Mouse (Mus musculus): ENCODE results near the gene Arid5b.

Gene Arid5b

DNA sequence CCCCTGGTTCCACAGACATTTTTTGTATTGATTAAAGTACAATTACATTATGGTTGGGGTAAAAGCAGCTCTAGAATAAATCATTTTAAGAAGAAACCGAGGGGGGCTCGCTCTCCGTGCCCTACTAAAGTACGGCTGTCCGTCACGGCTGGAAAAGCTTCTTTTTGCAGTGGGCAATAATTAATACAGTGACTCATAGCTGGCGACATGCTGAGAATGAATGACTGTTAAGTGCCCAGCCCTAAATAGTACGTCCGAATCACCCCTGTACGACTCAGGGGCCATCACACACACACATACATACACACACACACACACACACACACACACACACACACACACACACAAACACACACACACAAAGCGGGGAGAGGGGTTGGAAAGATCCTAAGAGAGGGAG lies 75.2 kb downstream of the Arid5b start:
- DNase-seq (ENCODE audit: low read depth in 1 of 2, low spot score in 2 of 2): no peak

DNA sequence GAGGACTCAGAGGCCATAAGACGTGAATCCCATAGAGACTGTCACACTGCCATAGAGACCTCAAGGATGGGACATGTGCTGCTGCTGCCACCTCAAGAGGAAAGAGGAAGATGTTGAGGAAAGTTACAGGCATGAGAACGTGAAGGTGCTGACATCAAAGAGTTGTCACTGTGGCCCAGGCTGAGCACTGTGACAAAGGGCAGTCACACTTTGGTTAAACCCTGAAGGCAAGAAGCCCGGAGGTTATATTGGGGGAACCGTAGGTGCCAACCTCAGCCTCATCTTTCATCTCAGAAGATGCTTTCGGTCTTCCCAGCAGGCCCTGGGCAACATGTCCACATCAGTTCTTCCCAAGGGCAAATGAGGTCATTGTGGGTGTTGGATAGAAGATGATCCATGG lies 79.1 kb downstream of the Arid5b start:
- no peak for DNase-seq (ENCODE audit: low read depth in 1 of 2, low spot score in 2 of 2)

DNA sequence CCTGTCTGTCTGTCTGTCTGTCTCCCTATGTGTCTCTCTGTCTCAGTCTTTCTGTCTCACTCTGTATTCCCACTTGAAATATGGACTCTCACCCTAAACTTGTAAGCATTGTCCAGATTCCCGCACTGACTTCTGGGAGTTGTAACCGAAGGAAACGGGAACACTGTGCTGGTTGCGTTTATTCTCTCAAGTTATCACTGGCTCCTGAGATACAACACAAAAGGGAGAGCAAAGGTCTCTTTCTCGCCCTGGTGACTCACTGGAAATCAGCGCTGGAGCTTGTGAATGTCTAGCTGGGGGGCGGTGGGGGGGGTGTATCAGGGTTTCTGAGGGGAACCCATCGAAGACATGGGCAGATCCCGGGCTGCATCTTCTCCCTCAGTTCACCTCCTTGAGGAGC lies 82.2 kb downstream of the Arid5b start:
- no peak for DNase-seq (ENCODE audit: low read depth in 1 of 2, low spot score in 2 of 2)

DNA sequence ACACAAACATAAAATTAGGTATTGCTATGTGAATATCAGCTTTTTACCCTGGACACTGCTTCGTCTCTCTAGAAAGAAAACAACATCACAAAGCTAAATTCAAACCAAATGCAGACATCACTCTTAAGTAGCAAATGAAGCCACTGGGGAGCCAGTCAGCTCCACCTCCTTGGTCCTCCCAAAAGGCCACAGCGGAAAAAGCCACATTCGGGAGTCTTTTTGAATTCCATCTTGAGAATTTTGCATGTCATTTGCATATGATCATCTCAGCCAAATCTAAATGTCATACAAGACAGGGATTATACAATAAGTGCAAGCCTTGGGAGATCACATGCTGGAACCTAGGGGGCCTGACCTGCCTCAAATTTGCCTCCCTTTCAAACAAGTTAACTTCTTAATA lies 85.0 kb downstream of the Arid5b start:
- no peak for DNase-seq (ENCODE audit: low read depth in 1 of 2, low spot score in 2 of 2)

DNA sequence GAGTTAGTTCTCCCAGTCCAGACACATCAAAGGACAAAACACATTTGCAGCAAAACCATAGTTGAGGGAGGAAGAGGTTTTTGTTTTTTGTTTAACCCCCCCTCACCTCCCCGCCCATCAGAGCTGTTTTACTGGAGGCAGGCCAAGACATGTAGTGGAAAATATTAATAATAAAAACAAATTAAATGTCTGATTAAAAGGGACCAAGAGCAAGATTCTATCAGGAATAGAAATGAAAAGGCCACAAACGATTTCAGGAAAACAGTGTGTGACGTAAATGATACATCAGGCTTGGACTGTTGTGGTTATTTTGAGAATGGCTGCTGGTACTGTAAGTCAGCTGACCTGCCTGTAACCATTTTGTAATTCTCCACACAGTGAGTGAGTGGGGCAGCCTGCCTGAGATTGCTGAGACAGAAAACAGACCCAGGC lies 85.7 kb downstream of the Arid5b start:
- DNase-seq (ENCODE audit: low read depth in 1 of 2, low spot score in 2 of 2): no peak

DNA sequence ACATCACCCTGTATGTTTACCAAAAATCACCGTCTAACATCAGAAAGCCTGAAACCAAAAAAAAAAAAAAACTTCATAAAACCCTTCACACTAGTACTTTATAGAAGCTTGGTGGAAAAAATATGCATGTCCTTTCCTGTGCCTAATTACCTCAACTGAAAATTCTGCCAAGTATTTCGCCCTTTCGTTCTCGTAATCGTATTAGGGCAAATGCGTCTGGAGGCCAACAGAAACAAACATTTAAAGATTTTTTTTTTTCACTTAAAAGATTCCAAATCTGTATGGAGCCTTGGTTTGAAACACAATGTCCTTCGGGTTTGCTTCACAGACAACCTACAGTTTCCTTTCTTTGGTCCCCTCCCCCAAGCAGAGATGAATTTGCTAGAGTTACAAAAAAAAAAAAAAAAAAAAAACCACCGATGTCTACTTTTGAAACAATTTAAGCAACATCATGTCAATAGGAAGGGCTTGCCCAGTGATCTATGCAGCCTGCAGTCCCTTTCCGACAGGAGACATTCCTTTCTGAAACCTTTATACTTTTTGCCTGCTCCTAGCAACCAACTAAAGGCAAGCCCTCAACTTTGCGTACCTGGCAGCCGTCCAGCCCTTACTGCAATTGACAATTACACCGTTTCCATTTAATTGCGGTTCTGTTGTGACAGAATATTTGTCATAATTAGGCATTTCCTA lies 86.7 kb downstream of the Arid5b start:
- no peak for DNase-seq (ENCODE audit: low read depth in 1 of 2, low spot score in 2 of 2)

DNA sequence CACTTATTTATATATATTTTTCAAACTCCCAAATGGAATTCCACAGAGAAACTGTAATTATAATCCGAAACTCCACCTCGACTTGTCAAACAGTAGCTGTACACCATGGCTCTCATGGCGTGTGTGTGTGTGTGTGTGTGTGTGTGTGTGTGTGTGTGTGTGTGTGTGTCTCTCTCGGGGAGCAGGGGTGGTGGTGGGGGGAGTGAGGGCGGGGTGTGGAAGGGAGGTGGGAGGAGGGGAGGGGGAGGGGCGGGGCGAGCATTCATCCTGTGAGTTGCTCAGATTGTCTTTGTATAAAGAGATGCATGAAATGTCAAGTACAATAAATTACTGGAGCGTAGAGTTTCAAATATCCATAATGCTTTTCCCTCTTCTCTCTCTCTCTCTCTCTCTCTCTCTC lies 87.4 kb downstream of the Arid5b start:
- no peak for DNase-seq (ENCODE audit: low read depth in 1 of 2, low spot score in 2 of 2)

DNA sequence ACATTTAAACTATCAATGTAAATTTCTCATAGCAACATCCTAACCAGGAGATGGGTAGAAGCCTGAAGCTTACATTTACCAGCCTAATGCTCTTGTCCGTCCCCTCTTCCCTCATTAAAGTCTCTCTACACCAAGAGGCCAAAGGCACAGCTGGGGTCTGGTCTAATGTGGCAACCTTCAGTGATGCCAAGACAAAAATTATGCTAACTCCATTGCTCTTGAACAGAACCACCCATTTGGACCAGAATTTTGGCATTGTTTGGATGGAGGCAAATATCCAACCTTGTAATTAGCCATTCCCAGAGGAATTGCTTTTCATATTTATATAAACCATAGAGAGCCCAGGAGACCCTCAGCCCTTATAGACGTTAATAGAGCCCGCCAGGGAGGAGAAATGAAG lies 88.7 kb downstream of the Arid5b start:
- no peak for DNase-seq (ENCODE audit: low read depth in 1 of 2, low spot score in 2 of 2)

DNA sequence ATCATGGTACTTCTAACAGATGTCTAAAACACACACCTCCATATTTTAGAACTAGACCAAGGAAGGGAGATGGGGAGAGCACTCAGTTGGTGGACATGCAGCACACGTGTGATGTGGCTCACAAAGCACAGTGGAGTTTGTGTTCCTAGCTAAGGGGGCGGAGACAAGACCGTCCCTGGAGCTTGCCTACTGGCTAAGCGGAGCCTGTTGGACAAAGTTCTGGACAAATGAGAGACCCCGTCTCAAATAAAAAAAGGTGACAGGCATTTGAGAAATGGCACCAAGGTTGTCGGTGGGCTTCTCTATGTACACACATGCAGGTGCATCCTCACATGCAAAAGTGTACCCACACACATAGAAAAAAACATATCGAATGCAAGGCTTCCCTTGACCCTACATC lies 95.4 kb downstream of the Arid5b start:
- DNase-seq (ENCODE audit: low read depth in 1 of 2, low spot score in 2 of 2): no peak

DNA sequence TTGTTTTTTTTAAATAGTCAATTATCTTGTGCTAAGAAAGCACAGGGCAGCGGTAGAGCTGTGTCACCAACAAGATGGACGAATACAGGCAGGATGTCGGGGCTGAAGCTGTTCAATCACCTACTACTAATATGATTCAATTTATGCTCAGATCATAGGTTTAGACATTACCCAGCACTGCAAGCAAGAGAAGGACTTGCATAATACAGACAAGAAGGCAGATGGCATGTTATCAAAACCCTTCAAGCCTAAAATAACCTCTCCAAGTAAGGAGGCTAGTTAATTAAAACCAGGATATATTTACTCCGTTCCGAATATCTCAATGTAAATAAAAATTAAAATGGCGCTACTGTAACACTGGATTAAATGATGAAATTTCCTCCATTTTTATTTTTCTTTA lies 96.3 kb downstream of the Arid5b start:
- DNase-seq (ENCODE audit: low read depth in 1 of 2, low spot score in 2 of 2): no peak

DNA sequence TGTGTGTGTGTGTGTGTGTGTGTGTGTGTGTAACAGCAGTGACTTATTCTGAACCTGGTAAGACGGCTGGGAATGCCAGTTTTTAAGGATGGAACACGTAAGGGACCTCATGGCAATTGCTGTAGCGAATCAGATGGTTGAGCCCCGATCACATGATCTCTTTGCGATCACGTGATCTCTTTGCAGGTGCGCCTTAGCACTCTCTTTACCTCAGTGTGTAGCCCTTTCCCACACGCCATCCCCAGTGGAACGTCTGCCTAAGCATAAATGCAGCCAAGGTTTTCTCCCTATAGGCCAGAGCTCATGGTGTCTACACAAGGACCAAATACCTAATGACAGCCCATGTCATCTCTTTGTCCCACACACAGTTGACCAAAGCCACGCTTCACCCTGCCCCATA lies 97.4 kb downstream of the Arid5b start:
- DNase-seq (ENCODE audit: low read depth in 1 of 2, low spot score in 2 of 2): no peak

DNA sequence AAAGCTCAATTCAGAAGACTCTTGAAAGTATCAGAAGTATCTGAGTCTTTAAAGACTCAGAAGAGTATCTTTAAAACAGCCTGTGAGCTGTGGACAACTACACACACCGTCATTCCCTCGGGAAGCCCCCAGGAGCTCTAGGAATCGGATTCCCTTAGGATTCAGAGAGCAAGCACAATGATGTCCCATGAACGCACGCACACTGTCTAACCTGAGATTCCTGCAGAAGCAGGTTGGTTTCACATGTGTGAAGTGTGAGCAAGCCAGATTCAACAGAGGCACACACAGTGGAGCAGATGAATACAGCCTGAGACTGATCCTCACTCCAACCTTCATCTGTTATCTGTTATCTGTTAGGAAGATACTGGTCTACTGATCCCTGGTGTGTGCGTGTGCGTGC lies 97.8 kb downstream of the Arid5b start:
- no peak for DNase-seq (ENCODE audit: low read depth in 1 of 2, low spot score in 2 of 2)

DNA sequence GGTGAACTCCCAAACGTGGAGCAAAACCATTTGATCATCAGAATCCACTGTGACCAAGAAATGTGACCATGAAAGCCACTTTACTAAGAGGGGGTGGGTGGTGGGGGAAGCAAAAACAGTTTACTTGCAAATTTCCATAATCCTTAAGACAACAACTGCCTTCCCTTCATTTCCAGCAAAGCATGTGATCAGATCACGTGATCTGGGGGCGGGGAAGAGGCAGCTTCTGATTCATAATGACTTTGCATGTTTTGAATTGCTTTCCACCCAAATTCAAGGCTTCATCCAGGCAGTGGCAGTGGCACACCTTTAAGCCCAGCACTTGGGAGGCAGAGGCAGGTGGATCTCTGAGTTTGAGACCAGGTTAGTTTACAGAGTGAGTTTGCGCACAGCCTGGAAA lies 98.4 kb downstream of the Arid5b start:
- DNase-seq (ENCODE audit: low read depth in 1 of 2, low spot score in 2 of 2): no peak

DNA sequence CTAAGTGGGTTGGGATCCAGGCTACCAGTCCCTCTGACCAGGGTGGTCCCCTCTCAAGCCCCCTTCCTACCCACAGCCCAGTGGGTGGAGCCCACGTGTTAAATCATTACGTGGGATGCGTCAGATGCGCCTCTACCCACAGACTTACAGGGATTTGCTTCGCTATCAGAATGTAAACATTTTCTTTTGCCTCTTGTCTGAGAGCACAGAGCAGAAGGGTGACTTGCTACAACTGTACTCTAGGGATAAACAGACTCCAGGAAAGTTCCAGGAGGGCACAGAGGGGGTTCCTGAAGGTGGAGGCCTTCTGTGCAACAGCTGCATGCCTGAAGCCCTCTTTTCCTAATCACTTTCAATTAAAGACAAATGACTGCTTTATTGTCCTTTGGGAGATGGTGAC lies 98.8 kb downstream of the Arid5b start:
- no peak for DNase-seq (ENCODE audit: low read depth in 1 of 2, low spot score in 2 of 2)

DNA sequence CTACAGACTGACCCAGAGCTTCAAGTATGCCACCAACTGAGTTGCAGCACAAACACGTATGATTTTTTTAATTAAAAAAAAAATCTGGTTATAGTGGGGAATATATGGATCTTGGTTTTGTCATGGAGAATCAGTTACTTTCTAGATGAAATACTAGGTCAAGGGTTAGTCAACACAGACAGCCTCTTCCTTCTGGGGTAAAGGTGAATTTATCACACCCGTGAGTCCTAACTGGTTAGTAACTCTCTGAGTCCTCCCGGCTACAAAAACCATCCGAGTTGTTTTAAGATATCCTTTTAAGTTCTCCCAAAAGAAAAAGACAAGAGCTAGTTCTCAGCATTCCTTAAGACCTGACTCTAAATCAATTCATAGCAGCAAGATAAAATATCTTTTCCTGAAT lies 99.2 kb downstream of the Arid5b start:
- DNase-seq (ENCODE audit: low read depth in 1 of 2, low spot score in 2 of 2): no peak

DNA sequence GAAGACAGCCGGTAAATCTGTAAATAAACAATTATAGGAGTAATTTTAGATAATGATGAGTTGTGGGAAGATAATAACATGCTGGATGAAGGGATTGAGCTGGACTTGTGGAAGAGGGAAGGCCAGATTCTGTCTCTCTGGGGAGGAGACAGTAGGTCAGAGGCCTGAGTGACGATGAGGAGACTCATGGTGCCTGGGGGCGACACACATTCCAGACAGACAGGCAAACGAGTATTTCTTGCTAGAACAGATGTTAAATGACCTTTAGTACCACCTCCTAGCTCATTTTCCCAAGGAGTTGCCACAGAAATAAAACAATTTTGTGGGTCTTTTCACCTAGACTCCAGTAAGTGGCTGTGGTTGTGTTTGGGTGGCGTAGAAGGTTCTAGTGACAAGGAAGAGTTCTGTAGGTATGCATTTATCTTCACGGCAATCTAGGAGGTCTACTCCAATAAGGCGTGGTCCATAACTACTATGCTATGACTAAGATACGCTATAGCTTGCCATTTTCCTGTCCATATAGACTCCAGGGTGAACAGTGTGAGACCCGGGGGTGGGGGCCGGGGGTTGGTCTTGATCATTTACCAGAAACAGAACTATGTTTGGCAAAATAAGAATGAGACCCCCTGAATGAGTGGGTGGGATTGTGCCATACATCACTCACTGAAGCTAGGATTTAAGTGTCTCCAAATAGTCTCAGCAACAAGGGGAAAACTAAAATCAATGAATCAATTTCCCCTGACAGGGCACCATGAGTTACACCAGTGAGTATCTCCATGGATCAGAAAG lies 100.6 kb downstream of the Arid5b start:
- DNase-seq (ENCODE audit: low read depth in 1 of 2, low spot score in 2 of 2): no peak

DNA sequence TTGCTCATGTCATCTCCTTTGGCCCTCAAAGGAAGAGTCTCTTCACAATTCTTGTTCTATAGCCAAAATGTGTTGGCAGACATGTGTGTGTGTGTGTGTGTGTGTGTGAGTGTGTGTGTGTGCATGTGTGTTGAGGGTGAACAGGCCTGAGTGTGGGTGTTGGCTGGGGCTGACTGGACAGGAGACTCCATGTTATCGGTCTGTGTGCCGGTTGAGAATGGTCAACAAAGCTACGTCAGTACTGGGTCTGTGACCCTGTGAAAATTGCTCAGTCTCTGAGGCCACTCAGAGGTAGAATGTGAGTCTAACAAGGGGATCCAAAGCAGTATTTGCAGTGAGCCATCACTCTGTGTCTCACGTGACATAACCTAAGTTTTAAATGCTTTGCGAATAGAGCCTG lies 102.7 kb downstream of the Arid5b start:
- no peak for DNase-seq (ENCODE audit: low read depth in 1 of 2, low spot score in 2 of 2)

DNA sequence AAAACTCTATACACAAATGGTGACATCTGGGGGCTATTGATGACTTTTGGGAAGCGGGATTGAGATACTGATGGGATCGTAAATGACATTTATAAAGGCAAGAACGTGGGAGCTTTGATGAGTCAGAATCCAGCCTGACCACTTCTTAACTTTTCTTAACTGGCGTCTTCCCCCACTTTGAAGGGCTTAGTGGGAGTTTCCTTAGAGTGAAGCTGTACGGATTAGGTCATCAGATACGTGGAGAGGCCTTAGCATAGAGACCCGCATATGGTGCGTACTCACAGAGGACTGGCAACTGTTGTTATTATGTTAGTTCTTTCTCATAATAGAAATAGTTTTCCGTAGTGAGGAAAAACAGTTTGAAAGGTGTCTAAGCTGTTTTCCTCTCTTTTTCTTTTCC lies 104.9 kb downstream of the Arid5b start:
- DNase-seq (ENCODE audit: low read depth in 1 of 2, low spot score in 2 of 2): no peak

DNA sequence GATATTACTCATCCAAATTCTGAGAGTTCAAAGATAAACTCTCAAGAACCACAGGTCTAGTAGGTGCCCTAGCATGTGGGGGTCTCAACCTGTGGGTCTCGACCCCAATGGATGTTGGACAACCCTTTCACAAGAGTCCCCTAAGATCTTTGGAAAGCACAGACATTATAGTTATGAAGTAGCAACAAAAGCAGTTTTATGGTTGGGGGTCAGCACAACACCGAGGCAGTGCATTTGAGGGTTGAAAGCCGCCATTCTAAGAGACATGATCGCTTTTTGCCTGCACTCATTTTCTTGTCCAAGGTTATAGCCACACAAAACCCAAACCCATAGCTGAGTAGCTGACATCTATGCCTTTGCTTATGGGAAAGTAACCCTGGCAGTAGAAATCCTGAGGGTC lies 105.6 kb downstream of the Arid5b start:
- no peak for DNase-seq (ENCODE audit: low read depth in 1 of 2, low spot score in 2 of 2)

DNA sequence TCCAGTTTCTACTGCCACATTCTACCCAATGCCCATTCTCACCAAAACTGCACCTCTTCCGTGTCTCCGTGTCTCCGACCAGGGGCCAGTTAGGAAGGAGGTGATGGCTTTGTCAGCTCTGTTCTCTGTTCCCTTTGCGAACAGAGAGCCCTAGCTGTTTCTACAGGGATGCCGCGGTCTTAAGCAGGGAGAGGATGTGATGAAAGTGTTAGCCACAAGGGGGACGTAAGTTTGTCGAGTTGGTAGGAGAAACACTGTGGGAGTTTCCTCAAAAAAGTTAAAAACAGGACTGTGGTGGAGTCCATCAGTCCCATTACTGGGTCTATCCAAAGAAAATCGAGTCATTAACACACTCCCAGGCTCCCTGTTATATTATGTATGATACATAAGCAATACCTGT lies 106.6 kb downstream of the Arid5b start:
- DNase-seq (ENCODE audit: low read depth in 1 of 2, low spot score in 2 of 2): no peak

DNA sequence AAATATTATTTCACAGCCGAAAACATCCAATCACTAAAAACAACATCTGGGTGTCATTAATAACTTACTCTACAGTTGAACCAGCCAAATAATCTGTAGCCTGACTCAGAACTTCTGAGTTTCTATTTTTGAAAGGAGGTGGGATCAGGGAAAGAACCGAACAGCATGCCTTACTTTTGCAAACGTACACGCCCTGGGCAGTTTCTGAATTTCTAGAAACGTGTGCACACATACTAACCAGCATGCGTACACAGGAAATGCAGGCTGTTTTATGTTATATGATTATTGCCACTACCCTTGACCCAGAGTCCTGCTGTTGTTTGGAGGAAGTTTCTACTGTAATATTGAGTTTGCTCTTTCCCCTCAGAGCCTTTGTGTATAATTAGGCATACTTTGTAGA lies 109.9 kb downstream of the Arid5b start:
- DNase-seq (ENCODE audit: low read depth in 1 of 2, low spot score in 2 of 2): no peak

DNA sequence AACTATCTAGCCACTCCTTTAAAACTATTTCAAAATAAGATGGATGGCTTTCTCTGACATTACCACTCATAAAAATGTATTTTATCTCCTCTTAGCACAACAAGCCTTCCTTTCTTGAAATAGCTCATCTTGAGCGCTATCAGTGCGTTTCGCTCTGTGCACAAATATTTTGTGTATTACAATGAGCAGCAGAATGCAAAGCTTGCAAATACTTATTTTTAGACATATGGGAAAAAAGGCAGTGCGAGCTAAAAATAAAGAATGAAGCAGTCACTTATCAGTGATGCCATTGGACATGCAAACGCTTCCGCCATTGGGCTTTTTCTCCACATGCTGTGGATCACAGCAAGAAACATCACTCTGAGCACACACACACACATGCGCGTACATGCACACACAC lies 110.4 kb downstream of the Arid5b start:
- DNase-seq (ENCODE audit: low read depth in 1 of 2, low spot score in 2 of 2): no peak

DNA sequence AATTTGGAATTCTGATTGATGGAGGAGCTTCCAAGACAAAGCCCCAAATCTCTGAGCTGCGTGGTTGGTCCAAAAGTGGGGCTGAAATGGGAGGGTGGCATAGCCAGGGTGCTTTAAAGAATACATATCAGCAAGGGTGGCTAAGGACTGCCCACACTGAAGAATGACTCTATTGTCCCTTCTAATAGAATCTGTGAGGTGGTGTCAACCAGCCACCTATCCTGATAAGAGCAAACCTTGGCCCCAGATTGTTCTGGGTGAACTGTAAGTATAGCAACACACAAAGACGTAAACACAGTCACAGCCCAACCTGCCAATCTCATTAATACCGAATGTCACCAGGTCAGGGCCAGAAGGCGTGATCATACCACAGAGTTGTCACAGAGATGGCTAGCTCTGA lies 111.4 kb downstream of the Arid5b start:
- DNase-seq (ENCODE audit: low read depth in 1 of 2, low spot score in 2 of 2): no peak
